Mouse (Mus musculus) C2C12 (cell line): Measurements from ENCODE around the gene Ing4. TPM values are rescaled to one million over a fixed set of nuclear protein-coding genes. Genes with fewer than 3 reads are reported as not detected.

Source experiments
- H3K27me3 ChIP-seq: one replicate; pipeline ENCODE4 v1.6.1; 2011; ENCODE audit not compliant: control insufficient read depth, insufficient read depth, insufficient read length
- H3K36me3 ChIP-seq: one replicate; pipeline ENCODE4 v1.6.1; 2011; ENCODE audit not compliant: control insufficient read depth, insufficient read depth
- H3K4me3 ChIP-seq: one replicate; pipeline ENCODE4 v1.5.1; 2011; ENCODE audit warnings: mild to moderate bottlenecking, control low read depth; ENCODE audit not compliant: poor library complexity, insufficient read depth, severe bottlenecking
- H3K79me2 ChIP-seq: one replicate; pipeline ENCODE4 v1.6.1; 2011; ENCODE audit not compliant: control insufficient read depth, insufficient read depth
- H3K79me3 ChIP-seq: one replicate; pipeline ENCODE4 v1.6.1; 2011; ENCODE audit warnings: low read depth, control low read depth
- H3ac ChIP-seq: one replicate; pipeline ENCODE3; 2011; ENCODE audit warnings: low read depth; ENCODE audit not compliant: control insufficient read depth, insufficient read length
- CTCF ChIP-seq: IDR thresholded peaks from one replicate; pipeline ENCODE4 v1.5.1; 2011; ENCODE audit not compliant: control insufficient read depth, insufficient read depth, insufficient read length
- MAX ChIP-seq: IDR thresholded peaks from one replicate; pipeline ENCODE4 v1.6.1; 2011; ENCODE audit warnings: mild to moderate bottlenecking, control low read depth
- MYOD1 ChIP-seq: IDR thresholded peaks from one replicate; pipeline ENCODE4 v1.6.1; 2011; ENCODE audit warnings: low read depth; ENCODE audit not compliant: control insufficient read depth, insufficient read length
- MYOG ChIP-seq: IDR thresholded peaks from one replicate; pipeline ENCODE4 v1.6.1; 2011; ENCODE audit not compliant: control insufficient read depth, insufficient read length; ENCODE audit errors: extremely low read depth
- USF1 ChIP-seq: IDR thresholded peaks from one replicate; pipeline ENCODE4 v1.6.1; 2011; ENCODE audit warnings: low read depth, mild to moderate bottlenecking, control low read depth, moderate library complexity
- microRNA-seq: library from miRNA; unstranded; fragments of <30 nt; microRNA quantifications from one replicate; pipeline ENCODE4, GENCODE M21; 2019; ENCODE audit warnings: borderline microRNAs expressed
- polyA plus RNA-seq: library from polyadenylated mRNA; unstranded; fragments of >200 nt; fragmentation: generic; extraction: Trizol; gene quantifications from one replicate; pipeline ENCODE4 v1.2.1, GENCODE M21; 2012; ENCODE audit warnings: missing spikeins

Gene Ing4
- polyA plus RNA-seq, 1 experiment = 23.6 TPM

- Histone ChIP-seq H3K36me3 (peaks cover 48% of the 10 kb centered on the region), H3K79me3 (peaks cover 47% of the 10 kb centered on the region), H3K4me3 (peak overlapping the region; percentile 92), H3K27me3 (no peaks in the 10 kb centered on the region), H3K79me2 (peaks cover 70% of the 10 kb centered on the region), H3ac (peak overlapping the region; percentile 36)
- TF ChIP-seq USF1 = no peak
- no peak for TF ChIP-seq MYOD1
- no peak for TF ChIP-seq MYOG
- no peak for TF ChIP-seq CTCF
- TF ChIP-seq MAX = no peak
Measured at GRCm38 (mm10) chr6:125098513-125098912, 59.0 kb downstream of the Ing4 start.

Small RNA genes lying within 50 kb of the gene (microRNA-seq; reads per million reads assigned to microRNA genes)
- 0.32 reads per million for gene Mir7045

Other genes with a start within 250 kb of the Ing4 start
- gene Spsb2, start 231.1 kb upstream of the Ing4 start, polyA plus RNA-seq = 24.8 TPM
- gene Tpi1, start 225.5 kb upstream of the Ing4 start, polyA plus RNA-seq = 604 TPM
- 132 TPM for gene Usp5, start 210.3 kb upstream of the Ing4 start, polyA plus RNA-seq
- 69.9 TPM for gene Cdca3, start 210.2 kb upstream of the Ing4 start, polyA plus RNA-seq
- not detected for gene Gnb3, start 199.5 kb upstream of the Ing4 start, polyA plus RNA-seq
- gene P3h3, start 182.0 kb upstream of the Ing4 start, polyA plus RNA-seq = 1.1 TPM
- 0.05 TPM for gene Gpr162, start 175.8 kb upstream of the Ing4 start, polyA plus RNA-seq
- gene Cd4, start 151.5 kb upstream of the Ing4 start, polyA plus RNA-seq = not detected
- gene Lag3, start 128.1 kb upstream of the Ing4 start, polyA plus RNA-seq = 0.44 TPM
- gene Ptms, start 119.7 kb upstream of the Ing4 start, polyA plus RNA-seq = 1,903 TPM
- gene Mlf2, start 108.4 kb upstream of the Ing4 start, polyA plus RNA-seq = 547 TPM
- 165 TPM for gene Cops7a, start 74.2 kb upstream of the Ing4 start, polyA plus RNA-seq
- gene Pianp, start 43.1 kb upstream of the Ing4 start, polyA plus RNA-seq = 1.1 TPM
- 27.8 TPM for gene Zfp384, start 30.6 kb upstream of the Ing4 start, polyA plus RNA-seq
- gene Acrbp, start 9.9 kb downstream of the Ing4 start, polyA plus RNA-seq = 0.91 TPM
- not detected for gene Lpar5, start 28.2 kb downstream of the Ing4 start, polyA plus RNA-seq
- 99.7 TPM for gene Chd4, start 56.2 kb downstream of the Ing4 start, polyA plus RNA-seq
- gene Nop2, start 92.1 kb downstream of the Ing4 start, polyA plus RNA-seq = 132 TPM
- gene Iffo1, start 105.5 kb downstream of the Ing4 start, polyA plus RNA-seq = 18.4 TPM
- 7,334 TPM for gene Gapdh, start 126.7 kb downstream of the Ing4 start, polyA plus RNA-seq
- gene Ncapd2, start 151.9 kb downstream of the Ing4 start, polyA plus RNA-seq = 78.7 TPM
- 147 TPM for gene Mrpl51, start 152.0 kb downstream of the Ing4 start, polyA plus RNA-seq
- 0.69 TPM for gene Vamp1, start 175.8 kb downstream of the Ing4 start, polyA plus RNA-seq
- gene Tapbpl, start 192.1 kb downstream of the Ing4 start, polyA plus RNA-seq = 2.3 TPM
- gene Cd27, start 197.2 kb downstream of the Ing4 start, polyA plus RNA-seq = 0.07 TPM
- gene Tuba3a, start 246.3 kb downstream of the Ing4 start, polyA plus RNA-seq = 0.05 TPM